Mouse (Mus musculus) ES-E14 (cell line): ENCODE data around the gene Shc1. TPM values are rescaled to one million over a fixed set of nuclear protein-coding genes. Genes with fewer than 3 reads are reported as not detected.

Experiments used
- DNase-seq: peaks from one replicate; pipeline ENCODE4 v3.0.0-alpha.2; 2013; ENCODE audit warnings: low read depth, low spot score
- H3K27ac ChIP-seq: 2 replicates; pipeline ENCODE4 v1.5.1; 2012; ENCODE audit warnings: low read depth, mild to moderate bottlenecking, low read length, moderate library complexity, mixed read lengths; ENCODE audit not compliant: poor library complexity, insufficient read depth, severe bottlenecking
- H3K36me3 ChIP-seq: 2 replicates; pipeline ENCODE4 v1.6.1; 2012; ENCODE audit warnings: mild to moderate bottlenecking, low read length, moderate library complexity, mixed read lengths; ENCODE audit not compliant: control insufficient read depth, poor library complexity, insufficient read depth, severe bottlenecking
- H3K4me1 ChIP-seq, 2 experiments: fragments of 150-350 bp in 1 of 2; sonication (generic) in 1 of 2; 2 replicates each; pipeline ENCODE4 v1.6.1; 2012; ENCODE audit warnings: low read length in 2 of 2, mild to moderate bottlenecking in 1 of 2, mixed read lengths in 1 of 2; ENCODE audit not compliant: control insufficient read depth in 2 of 2, insufficient read depth in 2 of 2, poor library complexity in 1 of 2
- H3K4me3 ChIP-seq, 2 experiments: fragments of 150-350 bp in 1 of 2; sonication (generic) in 1 of 2; 2 replicates each; pipeline ENCODE4 v1.5.1; 2012; ENCODE audit warnings: low read length in 2 of 2, low read depth in 1 of 2, mild to moderate bottlenecking in 1 of 2, mixed read lengths in 1 of 2; ENCODE audit not compliant: insufficient read depth in 1 of 2, poor library complexity in 1 of 2, severe bottlenecking in 1 of 2
- H3K9ac ChIP-seq: 2 replicates; pipeline ENCODE4 v1.6.1; 2012; ENCODE audit warnings: low read depth, mild to moderate bottlenecking, low read length, mixed read lengths; ENCODE audit not compliant: poor library complexity, insufficient read depth, severe bottlenecking
- H3K9me3 ChIP-seq: fragments of 150-350 bp; sonication (generic); 2 replicates; pipeline ENCODE4 v1.6.1; 2012; ENCODE audit warnings: low read depth, mild to moderate bottlenecking, low read length; ENCODE audit not compliant: control insufficient read depth, insufficient read depth
- CHD2 ChIP-seq: IDR thresholded peaks from 2 replicates; pipeline ENCODE4 v1.6.1; 2014; ENCODE audit warnings: mild to moderate bottlenecking, low read depth, low read length, inconsistent platforms
- HCFC1 ChIP-seq: IDR thresholded peaks from 2 replicates; pipeline ENCODE4 v1.6.1; 2012; ENCODE audit warnings: low read length, inconsistent platforms, borderline replicate concordance; ENCODE audit not compliant: insufficient read depth
- MAFK ChIP-seq: IDR thresholded peaks from 2 replicates; pipeline ENCODE4 v1.6.1; 2014; ENCODE audit warnings: mild to moderate bottlenecking, low read depth, low read length, inconsistent platforms; ENCODE audit not compliant: insufficient read depth
- ZC3H11A ChIP-seq: IDR thresholded peaks from 2 replicates; pipeline ENCODE4 v1.6.1; 2012; ENCODE audit warnings: low read depth, mild to moderate bottlenecking, inconsistent platforms, low read length, borderline replicate concordance
- ZNF384 ChIP-seq: IDR thresholded peaks from 2 replicates; pipeline ENCODE4 v1.6.1; 2012; ENCODE audit warnings: low read depth, low read length, inconsistent platforms
- in situ Hi-C, 2 experiments: fragments of 600-800 bp; cut with MboI; formaldehyde crosslinking; loops; one replicate each; pipeline ENCODE4 v1.15.1; 2025; ENCODE audit warnings: low sequenced_read_pairs in 2 of 2, inconsistent platforms in 1 of 2; ENCODE audit not compliant: unreplicated experiment in 2 of 2
- total RNA-seq: library from RNA; depleted of rRNA; stranded (reverse); fragments of 300-350 nt; gene quantifications from 2 replicates; pipeline ENCODE4 v1.2.3, GENCODE M21; 2012

Gene Shc1
- total RNA-seq, 1 experiment: 72.0 TPM

- Histone ChIP-seq H3K36me3 (peaks cover 26% of the 10 kb centered on the region; the same call in 1 of the 2 replicates), H3K4me3 (no peak within 1 kb of the TSS), H3K9ac (no peak within 1 kb of the TSS), H3K4me1 (peaks cover 0 to 8% of the 10 kb centered on the region in 2 experiments; a peak in 2 of 4 replicates), H3K9me3 (no peaks in the 10 kb centered on the region), H3K27ac (no peak within 1 kb of the TSS)
- no peak for DNase-seq
- TF ChIP-seq ZNF384 (no peak), CHD2 (no peak)
- in situ Hi-C loops: no loop called here
Observed at GRCm38 (mm10) chr3:89402693-89403092, 15.6 kb upstream of the Shc1 start, which contains the start of gene Lenep. Gene Lenep (minus strand): TSS chr3:89402793.

- no peak overlapping the region for H3K4me3 ChIP-seq
- no peak for TF ChIP-seq MAFK
- TF ChIP-seq HCFC1: no peak
- no peak for TF ChIP-seq ZNF384
- no peak for TF ChIP-seq CHD2
- no peak for TF ChIP-seq ZC3H11A
- no peak for DNase-seq
- H3K9ac ChIP-seq: no peak overlapping the region
- H3K4me1 ChIP-seq: peaks cover 0 to 17% of the 10 kb centered on the region in 2 experiments; a peak in 2 of 4 replicates
- H3K9me3 ChIP-seq: no peaks in the 10 kb centered on the region
- peaks cover 22% of the 10 kb centered on the region; the same call in 1 of the 2 replicates for H3K36me3 ChIP-seq
- in situ Hi-C loops: no loop called here
- no peak overlapping the region for H3K27ac ChIP-seq
Observed at GRCm38 (mm10) chr3:89406887-89407286, 11.4 kb upstream of the Shc1 start.

- Histone ChIP-seq H3K9ac (peak overlapping the region; percentile 41), H3K36me3 (peaks cover 14% of the 10 kb centered on the region; the same call in 1 of the 2 replicates), H3K27ac (no peak overlapping the region), H3K9me3 (no peaks in the 10 kb centered on the region), H3K4me1 (peaks cover 0 to 14% of the 10 kb centered on the region in 2 experiments; a peak in 2 of 4 replicates), H3K4me3 (peak overlapping the region; percentile 40 to 47; a peak in 3 of 4 replicates)
- in situ Hi-C loops: no loop called here
- DNase-seq: no peak
- no peak for TF ChIP-seq HCFC1
- no peak for TF ChIP-seq MAFK
- no peak for TF ChIP-seq CHD2
- TF ChIP-seq ZNF384: no peak
- TF ChIP-seq ZC3H11A: no peak
Observed at GRCm38 (mm10) chr3:89408448-89408847, 9.8 kb upstream of the Shc1 start.

- peaks cover 16% of the 10 kb centered on the region for H3K36me3 ChIP-seq
- no peak overlapping the region for H3K9ac ChIP-seq
- in situ Hi-C loops: no loop called here
- DNase-seq: no peak
- no peaks in the 10 kb centered on the region for H3K9me3 ChIP-seq
- H3K4me1 ChIP-seq: peaks cover 0 to 13% of the 10 kb centered on the region in 2 experiments; a peak in 2 of 4 replicates
- no peak overlapping the region for H3K4me3 ChIP-seq
- no peak overlapping the region for H3K27ac ChIP-seq
- no peak for TF ChIP-seq CHD2
Observed at GRCm38 (mm10) chr3:89409701-89410100, 8.5 kb upstream of the Shc1 start.

- TF ChIP-seq HCFC1 (no peak), CHD2 (no peak), MAFK (no peak), ZC3H11A (no peak), ZNF384 (no peak)
- Histone ChIP-seq H3K36me3 (peaks cover 21% of the 10 kb centered on the region), H3K9ac (peak overlapping the region; percentile 74), H3K27ac (no peak overlapping the region), H3K9me3 (no peaks in the 10 kb centered on the region), H3K4me1 (peaks cover 0 to 13% of the 10 kb centered on the region in 2 experiments; a peak in 2 of 4 replicates), H3K4me3 (peak overlapping the region; percentile 66 to 85)
- no peak for DNase-seq
- in situ Hi-C loops: no loop called here
Observed at GRCm38 (mm10) chr3:89410864-89411263, 7.4 kb upstream of the Shc1 start.
